Comparison of ENCODE assay signal across 11 mouse cellular contexts in the genomic region with DNA sequence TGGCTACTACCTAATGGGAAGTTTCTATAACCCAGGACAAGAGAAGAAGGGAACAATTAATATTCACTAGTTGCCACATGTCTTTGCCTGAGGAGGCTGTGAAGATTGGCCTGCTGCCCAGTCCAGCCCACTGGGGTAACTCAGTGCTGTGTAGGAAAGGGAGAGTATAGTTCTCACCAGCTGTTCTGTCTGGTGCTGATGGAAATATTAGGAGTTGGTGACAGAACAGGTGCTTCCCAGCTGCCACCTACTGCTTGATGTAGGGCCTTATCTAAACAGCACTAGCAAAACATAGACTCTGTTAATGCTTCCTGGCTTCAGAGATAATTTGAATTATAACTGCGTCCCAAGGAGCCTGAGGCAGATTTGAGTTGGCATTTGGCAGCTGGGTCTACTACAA.
DNase-seq lines count a peak whose midpoint lies in the region; ATAC-seq and TF ChIP-seq lines count a peak whose summit lies in the region.
"Had no signal": no experiment of that assay in that cellular context is flagged by ENCODE, and none has a peak within 500 bp of the region (broad histone marks: within the 10 kb centered on the region; RNA-seq: fewer than 3 reads in every experiment).

No protein-coding gene starts in this region.

- DNase-seq in layer of hippocampus, adult 18-20 months (ENCODE audit: low spot score in 2 of 2) = peak; percentile 1 to 12
- DNase-seq in layer of hippocampus, adult 11-12 months (ENCODE audit: low spot score) = no peak
- DNase-seq in hindbrain, postnatal 0 days (ENCODE audit: low spot score) = peak; percentile 70
- no peak for DNase-seq in B cell, adult 2 months
- DNase-seq: cerebellum, postnatal 36 days; gastrocnemius, postnatal 25 days had no signal

- H3K9me3 ChIP-seq in forebrain, embryonic 12.5 days = no peaks in the 10 kb centered on the region
- no peaks in the 10 kb centered on the region for H3K9me3 ChIP-seq in hindbrain, postnatal 0 days (ENCODE audit: low read length)
- no peaks in the 10 kb centered on the region for H3K9me3 ChIP-seq in neural tube, embryonic 13.5 days
- H3K9me3 ChIP-seq: limb, embryonic 15.5 days had no signal

- no peak overlapping the region for H3K4me2 ChIP-seq in forebrain, embryonic 12.5 days
- H3K4me2 ChIP-seq in hindbrain, postnatal 0 days (ENCODE audit: low read depth, low read length) = no peak overlapping the region
- H3K4me2 ChIP-seq in neural tube, embryonic 13.5 days = no peak overlapping the region
- H3K4me2 ChIP-seq: limb, embryonic 15.5 days had no signal

- WGBS in forebrain, embryonic 12.5 days = 74% methylated on average over 1 of the region's 1 CpGs
- WGBS in hindbrain, postnatal 0 days = 33% methylated on average over 1 of the region's 1 CpGs
- 43% methylated on average over 1 of the region's 1 CpGs for WGBS in neural tube, embryonic 13.5 days

- TF ChIP-seq CTCF in hindbrain, postnatal 0 days (IDR thresholded peaks at IDR 0.05; ENCODE audit: low read depth) = no peak

- no peaks in the 10 kb centered on the region for H3K36me3 ChIP-seq in forebrain, embryonic 12.5 days (replicated peaks)
- no peaks in the 10 kb centered on the region for H3K36me3 ChIP-seq in hindbrain, postnatal 0 days (ENCODE audit: insufficient read depth, low read length)
- no peaks in the 10 kb centered on the region for H3K36me3 ChIP-seq in neural tube, embryonic 13.5 days
- H3K36me3 ChIP-seq: limb, embryonic 15.5 days had no signal

- H3K4me1 ChIP-seq in forebrain, embryonic 12.5 days = no peaks in the 10 kb centered on the region
- H3K4me1 ChIP-seq in hindbrain, postnatal 0 days (ENCODE audit: insufficient read depth, low read length) = no peaks in the 10 kb centered on the region
- H3K4me1 ChIP-seq in neural tube, embryonic 13.5 days (replicated peaks) = peaks cover 4% of the 10 kb centered on the region; the same call in 1 of the 2 replicates
- H3K4me1 ChIP-seq: limb, embryonic 15.5 days had no signal

- H3K27me3 ChIP-seq in forebrain, embryonic 12.5 days = no peaks in the 10 kb centered on the region
- no peaks in the 10 kb centered on the region for H3K27me3 ChIP-seq in hindbrain, postnatal 0 days (ENCODE audit: insufficient read depth, low read length)
- H3K27me3 ChIP-seq in neural tube, embryonic 13.5 days = no peaks in the 10 kb centered on the region
- H3K27me3 ChIP-seq: limb, embryonic 15.5 days had no signal

- H3K4me3 ChIP-seq in forebrain, embryonic 12.5 days (replicated peaks) = no peak overlapping the region
- H3K4me3 ChIP-seq in hindbrain, postnatal 0 days (ENCODE audit: low read length) = no peak overlapping the region
- no peak overlapping the region for H3K4me3 ChIP-seq in neural tube, embryonic 13.5 days
- H3K4me3 ChIP-seq: limb, embryonic 15.5 days had no signal

- H3K9ac ChIP-seq in forebrain, embryonic 12.5 days = no peak overlapping the region
- no peak overlapping the region for H3K9ac ChIP-seq in hindbrain, postnatal 0 days (replicated peaks; ENCODE audit: low read length)
- H3K9ac ChIP-seq in neural tube, embryonic 13.5 days = no peak overlapping the region
- H3K9ac ChIP-seq: limb, embryonic 15.5 days had no signal

- no peak overlapping the region for H3K27ac ChIP-seq in forebrain, embryonic 12.5 days
- no peak overlapping the region for H3K27ac ChIP-seq in hindbrain, postnatal 0 days
- H3K27ac ChIP-seq in neural tube, embryonic 13.5 days (replicated peaks) = no peak overlapping the region
- H3K27ac ChIP-seq: limb, embryonic 15.5 days had no signal

- ATAC-seq in forebrain, embryonic 12.5 days (ENCODE audit: low FRiP score) = peak; percentile 78; the same call in 1 of the 2 replicates
- peak; percentile 89 for ATAC-seq in hindbrain, postnatal 0 days
- ATAC-seq in neural tube, embryonic 13.5 days (ENCODE audit: low read depth) = peak; percentile 91
- no peak for ATAC-seq in megakaryocyte progenitor cell, adult 5-6 weeks (replicated peaks; ENCODE audit: poor library complexity)
- no peak for ATAC-seq in erythroblast, adult 5-6 weeks (replicated peaks; ENCODE audit: low FRiP score, poor library complexity, severe bottlenecking)

Comparison
In these comparisons a context has a peak if more than half of its experiments do, and no peak if none do; other contexts are left out.
1. DNase-seq: peak in layer of hippocampus, adult 18-20 months (2 of 2) and hindbrain, postnatal 0 days (single experiment); none in layer of hippocampus, adult 11-12 months (single experiment) and B cell, adult 2 months (0 of 2).
2. ATAC-seq: peak in forebrain, embryonic 12.5 days (single experiment), hindbrain, postnatal 0 days (single experiment) and neural tube, embryonic 13.5 days (single experiment); none in megakaryocyte progenitor cell, adult 5-6 weeks (single experiment) and erythroblast, adult 5-6 weeks (single experiment).